Mouse (Mus musculus): ENCODE results near the gene Hmgb4.

GRCm38 (mm10) chr4:128248676-128249075, 12.1 kb downstream of the Hmgb4 start:
- no peak for TF ChIP-seq POLR2A (IDR thresholded peaks at IDR 0.05; ENCODE audit: borderline replicate concordance, low read depth, low read length)
- no peak for TF ChIP-seq CTCF (IDR thresholded peaks at IDR 0.05; ENCODE audit: low read depth, low read length)
